Mouse (Mus musculus) activated CD4-positive, CD25-positive, alpha-beta regulatory T cell (primary cell): ENCODE measurements around the gene Pcmt1. TPM values are rescaled to one million over a fixed set of nuclear protein-coding genes. Genes with fewer than 3 reads are reported as not detected.

ENCODE experiments used
- polyA plus RNA-seq, 2 experiments: library from polyadenylated mRNA; unstranded; fragments of 100-300 nt; shearing (Covaris generic); gene quantifications; one replicate each; pipeline ENCODE4 v1.2.1; 2017

Pcmt1 gene
- 100 to 1,000 TPM in 1 of 2 experiments, 10 to 100 TPM in 1; 89.8 to 105 TPM for polyA plus RNA-seq

GRCm38 (mm10) chr10:7680731-7681301 is at the start of gene Pcmt1, which contains the start of gene Lats1:
Pcmt1 (minus strand) TSS chr10:7681136.
Lats1 (plus strand) TSS chr10:7681214.

DNA sequence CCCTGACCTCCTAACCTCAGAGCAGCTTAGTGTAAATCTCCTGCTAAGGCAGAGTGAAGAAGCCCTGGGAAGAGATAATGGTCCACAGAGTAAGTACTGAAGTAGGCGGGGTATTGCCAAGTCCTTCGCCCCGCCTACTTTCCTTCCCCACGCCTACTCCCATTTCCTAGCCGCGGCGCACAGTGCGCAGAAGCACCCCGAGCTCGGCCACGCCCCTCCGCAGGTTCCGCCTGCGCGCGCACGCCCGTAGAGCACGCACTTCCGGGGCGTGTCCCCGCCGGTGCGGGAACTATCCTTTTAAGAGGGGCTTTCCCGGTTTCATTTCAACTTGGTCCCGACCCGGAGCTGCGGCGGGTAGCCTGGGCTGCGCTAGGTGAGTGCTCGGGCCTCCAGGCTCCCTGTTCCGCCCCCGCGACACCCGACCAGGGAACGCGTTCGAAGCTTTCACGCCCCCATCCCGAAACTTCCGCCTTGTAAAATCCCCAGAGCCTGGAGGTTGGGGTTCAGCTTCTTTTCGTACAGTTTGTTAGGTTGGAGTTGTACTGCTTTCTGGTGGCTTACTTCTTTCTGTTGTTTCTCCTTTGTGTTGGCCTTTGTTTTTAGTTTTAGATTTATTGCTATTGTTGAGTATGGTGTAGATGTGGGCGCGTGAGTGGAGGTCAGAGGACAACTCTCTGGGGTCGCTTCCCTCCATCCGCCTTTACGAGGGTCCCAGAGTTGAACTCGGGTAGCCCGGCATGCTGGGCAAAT is 45.0 kb upstream of the Pcmt1 start, which contains the start of gene Katna1:
TSS of gene Katna1 (plus strand) at position 250 of the 750 bp plus-strand sequence.

GRCm38 (mm10) chr10:7667342-7667802 is 13.6 kb downstream of the Pcmt1 start, which contains the start of gene Nup43:
Nup43 (plus strand) TSS chr10:7667503.

DNA sequence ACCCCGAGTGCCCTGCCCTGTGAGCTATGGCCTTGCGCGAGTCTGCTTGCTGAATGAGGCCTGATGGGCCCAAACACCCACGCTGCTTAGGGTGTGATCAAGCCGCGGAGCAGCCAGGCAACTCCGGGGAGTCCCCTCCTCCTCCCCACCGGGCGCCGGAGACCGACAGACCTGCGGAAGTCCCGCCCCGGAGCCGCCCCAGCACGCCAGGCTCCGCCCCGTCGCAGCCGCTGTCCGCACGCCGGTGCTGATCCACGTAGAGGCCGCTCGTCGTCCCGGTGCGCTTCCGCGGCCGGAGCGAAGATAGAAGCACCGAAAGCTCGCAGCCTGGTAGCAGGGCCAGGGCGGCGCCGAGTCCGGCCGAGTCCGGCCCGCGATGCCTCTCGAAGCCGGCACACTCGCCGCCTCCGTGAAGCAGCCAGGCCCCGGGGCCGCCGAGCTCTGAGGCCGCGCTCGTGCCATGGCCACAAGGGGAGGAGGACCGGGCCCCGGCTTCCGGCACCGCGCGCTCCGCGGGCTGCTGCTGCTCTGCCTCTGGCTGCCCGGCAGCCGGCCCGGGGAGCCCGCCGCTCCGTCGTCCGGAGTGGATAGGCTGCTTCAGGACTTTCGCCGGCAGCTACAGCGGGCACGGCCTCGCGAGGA is 91.2 kb downstream of the Pcmt1 start, which contains the start of gene Lrp11:
TSS of gene Lrp11 (plus strand) at position 209 of the 642 bp plus-strand sequence.

Other genes with a start within 250 kb of the Pcmt1 start
- 1 to 10 TPM; 4.8 to 9.1 TPM for gene Ulbp1, start 207.5 kb downstream of the Pcmt1 start, polyA plus RNA-seq
- 1 to 10 TPM in 1 of 2 experiments, under 1 TPM in 1; 0.54 to 1.7 TPM for gene Lrp11, start 91.3 kb downstream of the Pcmt1 start, polyA plus RNA-seq
- gene Nup43, start 13.6 kb downstream of the Pcmt1 start, polyA plus RNA-seq = 10 to 100 TPM; 11.6 to 24.6 TPM
- 10 to 100 TPM in 1 of 2 experiments, 1 to 10 TPM in 1; 6.8 to 10.2 TPM for gene Lats1, start 78 bp upstream of the Pcmt1 start, polyA plus RNA-seq
- 10 to 100 TPM; 74.4 to 80.0 TPM for gene Katna1, start 44.9 kb upstream of the Pcmt1 start, polyA plus RNA-seq
- gene Ginm1, start 111.7 kb upstream of the Pcmt1 start, polyA plus RNA-seq = 10 to 100 TPM; 50.3 to 78.4 TPM
- 10 to 100 TPM; 62.4 to 85.9 TPM for gene Ppil4, start 111.8 kb upstream of the Pcmt1 start, polyA plus RNA-seq
- 10 to 100 TPM; 18.2 to 38.2 TPM for gene Zc3h12d, start 151.3 kb upstream of the Pcmt1 start, polyA plus RNA-seq